Mouse (Mus musculus) hindbrain, embryonic 13.5 days (tissue): ENCODE measurements at regions not wholly inside any gene's neighbourhood (a gene's known extent, or its start where the extent isn't known, plus 50 kb on each side); places are given as distances from the start of the nearest gene placed in this dataset.

Experiments
- ATAC-seq: fragments of 200-750 bp; cut with Nextera tagmentation; 2 replicates; pipeline ENCODE4 v1.8.0; 2017; ENCODE audit warnings: moderate TSS enrichment; ENCODE audit not compliant: low FRiP score
- H3K27ac ChIP-seq: fragments of 300-500 bp; sonication (generic); 2 replicates; pipeline ENCODE4 v1.5.1; 2015; ENCODE audit warnings: inconsistent platforms, mild to moderate bottlenecking, moderate library complexity
- H3K27me3 ChIP-seq: fragments of 300-500 bp; sonication (generic); 2 replicates; pipeline ENCODE4 v1.6.1; 2015; ENCODE audit warnings: mild to moderate bottlenecking, inconsistent platforms
- H3K36me3 ChIP-seq: fragments of 300-500 bp; sonication (generic); 2 replicates; pipeline ENCODE4 v1.6.1; 2015; ENCODE audit warnings: mild to moderate bottlenecking, inconsistent platforms
- H3K4me1 ChIP-seq: fragments of 300-500 bp; sonication (generic); replicated peaks from 2 replicates; pipeline ENCODE4 v1.6.1; 2015; ENCODE audit warnings: inconsistent platforms
- H3K4me2 ChIP-seq: fragments of 300-500 bp; sonication (generic); 2 replicates; pipeline ENCODE4 v1.6.1; 2015; ENCODE audit warnings: inconsistent platforms, mild to moderate bottlenecking, moderate library complexity
- H3K4me3 ChIP-seq: fragments of 300-500 bp; sonication (generic); 2 replicates; pipeline ENCODE4 v1.5.1; 2015; ENCODE audit warnings: mild to moderate bottlenecking, inconsistent platforms
- H3K9ac ChIP-seq: fragments of 300-500 bp; sonication (generic); 2 replicates; pipeline ENCODE4 v1.6.1; 2015; ENCODE audit warnings: mild to moderate bottlenecking, inconsistent platforms
- H3K9me3 ChIP-seq: fragments of 300-500 bp; sonication (generic); 2 replicates; pipeline ENCODE4 v1.6.1; 2016; ENCODE audit warnings: inconsistent platforms
- WGBS: fragments of 180-500 bp; shearing (Covaris S2); methylation state at CpG from one replicate; pipeline ENCODE4 v1.1.7; 2015; 5-methylcytosine and 5-hydroxymethylcytosine counted together

- H3K4me2 ChIP-seq: no peak overlapping the region
- H3K9ac ChIP-seq: no peak overlapping the region
- peak; percentile 75 for ATAC-seq
- H3K4me1 ChIP-seq: no peaks in the 10 kb centered on the region
- WGBS: 36% methylated on average over 2 of the region's 2 CpGs
- H3K36me3 ChIP-seq: no peaks in the 10 kb centered on the region
- no peaks in the 10 kb centered on the region for H3K27me3 ChIP-seq
- no peaks in the 10 kb centered on the region for H3K9me3 ChIP-seq
- no peak overlapping the region for H3K27ac ChIP-seq
- H3K4me3 ChIP-seq: no peak overlapping the region
Observed at GRCm38 (mm10) chr12:25609045-25609444, 512.1 kb upstream of the Id2 start.

- no peak overlapping the region for H3K4me3 ChIP-seq
- no peaks in the 10 kb centered on the region for H3K4me1 ChIP-seq
- no peak for ATAC-seq
- no peaks in the 10 kb centered on the region for H3K9me3 ChIP-seq
- no peaks in the 10 kb centered on the region for H3K36me3 ChIP-seq
- H3K9ac ChIP-seq: no peak overlapping the region
- whole genome bisulfite sequencing: 82% methylated on average over 3 of the region's 3 CpGs
- H3K27ac ChIP-seq: no peak overlapping the region
- no peak overlapping the region for H3K4me2 ChIP-seq
- H3K27me3 ChIP-seq: no peaks in the 10 kb centered on the region
Observed at GRCm38 (mm10) chr12:25605396-25605795, 508.5 kb upstream of the Id2 start.

GRCm38 (mm10) chr12:25590262-25590661, 493.3 kb upstream of the Id2 start:
- Histone ChIP-seq H3K9me3 (peaks cover 9% of the 10 kb centered on the region; the same call in 1 of the 2 replicates), H3K27me3 (no peaks in the 10 kb centered on the region), H3K36me3 (no peaks in the 10 kb centered on the region), H3K9ac (no peak overlapping the region), H3K4me2 (no peak overlapping the region), H3K4me1 (no peaks in the 10 kb centered on the region), H3K27ac (no peak overlapping the region), H3K4me3 (no peak overlapping the region)
- no peak for ATAC-seq
- 100% methylated on average over 2 of the region's 2 CpGs for WGBS

GRCm38 (mm10) chr12:25585746-25586145, 488.8 kb upstream of the Id2 start:
- no peak overlapping the region for H3K4me3 ChIP-seq
- H3K9me3 ChIP-seq: peaks cover 8% of the 10 kb centered on the region; the same call in 1 of the 2 replicates
- no peak overlapping the region for H3K9ac ChIP-seq
- no peaks in the 10 kb centered on the region for H3K4me1 ChIP-seq
- H3K4me2 ChIP-seq: no peak overlapping the region
- 97% methylated on average over 3 of the region's 3 CpGs for WGBS
- H3K27me3 ChIP-seq: no peaks in the 10 kb centered on the region
- no peak for ATAC-seq
- no peak overlapping the region for H3K27ac ChIP-seq
- no peaks in the 10 kb centered on the region for H3K36me3 ChIP-seq

GRCm38 (mm10) chr12:25579407-25579806, 482.5 kb upstream of the Id2 start:
- H3K36me3 ChIP-seq: no peaks in the 10 kb centered on the region
- H3K27ac ChIP-seq: no peak overlapping the region
- H3K27me3 ChIP-seq: no peaks in the 10 kb centered on the region
- no peaks in the 10 kb centered on the region for H3K9me3 ChIP-seq
- H3K9ac ChIP-seq: no peak overlapping the region
- H3K4me2 ChIP-seq: no peak overlapping the region
- no peak overlapping the region for H3K4me3 ChIP-seq
- no peaks in the 10 kb centered on the region for H3K4me1 ChIP-seq
- no peak for ATAC-seq
- WGBS: 92% methylated on average over 8 of the region's 8 CpGs

GRCm38 (mm10) chr12:25565131-25565530, 468.2 kb upstream of the Id2 start:
- H3K27ac ChIP-seq: no peak overlapping the region
- no peaks in the 10 kb centered on the region for H3K27me3 ChIP-seq
- no peaks in the 10 kb centered on the region for H3K9me3 ChIP-seq
- no peak overlapping the region for H3K4me2 ChIP-seq
- H3K4me1 ChIP-seq: no peaks in the 10 kb centered on the region
- no peak overlapping the region for H3K4me3 ChIP-seq
- no peaks in the 10 kb centered on the region for H3K36me3 ChIP-seq
- WGBS: 94% methylated on average over 2 of the region's 2 CpGs
- no peak for ATAC-seq
- H3K9ac ChIP-seq: no peak overlapping the region

GRCm38 (mm10) chr12:25559601-25560000, 462.7 kb upstream of the Id2 start:
- H3K4me2 ChIP-seq: no peak overlapping the region

GRCm38 (mm10) chr12:25553656-25554055, 456.7 kb upstream of the Id2 start:
- Histone ChIP-seq H3K4me3 (no peak overlapping the region), H3K27ac (no peak overlapping the region), H3K27me3 (no peaks in the 10 kb centered on the region), H3K4me1 (no peaks in the 10 kb centered on the region), H3K9ac (no peak overlapping the region), H3K36me3 (no peaks in the 10 kb centered on the region), H3K9me3 (no peaks in the 10 kb centered on the region), H3K4me2 (no peak overlapping the region)
- WGBS: 76% methylated on average over 1 of the region's 1 CpGs
- no peak for ATAC-seq

More at GRCm38 (mm10) chr12:25559601-25560000, 462.7 kb upstream of the Id2 start:
- Histone ChIP-seq H3K9me3 (no peaks in the 10 kb centered on the region), H3K4me1 (no peaks in the 10 kb centered on the region), H3K4me3 (no peak overlapping the region), H3K36me3 (no peaks in the 10 kb centered on the region), H3K9ac (no peak overlapping the region), H3K27ac (no peak overlapping the region), H3K27me3 (no peaks in the 10 kb centered on the region)
- no peak for ATAC-seq

- WGBS: 87% methylated on average over 3 of the region's 3 CpGs
- Histone ChIP-seq H3K4me2 (no peak overlapping the region), H3K36me3 (no peaks in the 10 kb centered on the region), H3K9me3 (no peaks in the 10 kb centered on the region), H3K27me3 (no peaks in the 10 kb centered on the region), H3K4me1 (peaks cover 3% of the 10 kb centered on the region; the same call in 1 of the 2 replicates), H3K27ac (no peak overlapping the region), H3K9ac (no peak overlapping the region), H3K4me3 (no peak overlapping the region)
- no peak for ATAC-seq
Observed at GRCm38 (mm10) chr12:25549735-25550134, 452.8 kb upstream of the Id2 start.

- no peak for ATAC-seq
- Histone ChIP-seq H3K36me3 (no peaks in the 10 kb centered on the region), H3K4me2 (no peak overlapping the region), H3K4me3 (no peak overlapping the region), H3K27ac (peak overlapping the region; percentile 45; the same call in 1 of the 2 replicates), H3K9me3 (no peaks in the 10 kb centered on the region), H3K27me3 (no peaks in the 10 kb centered on the region), H3K9ac (no peak overlapping the region), H3K4me1 (peaks cover 11% of the 10 kb centered on the region; the same call in 1 of the 2 replicates)
- WGBS: 38% methylated on average over 6 of the region's 6 CpGs
Observed at GRCm38 (mm10) chr12:25544253-25544652, 447.3 kb upstream of the Id2 start.

- Histone ChIP-seq H3K27ac (no peak overlapping the region), H3K27me3 (no peaks in the 10 kb centered on the region), H3K4me3 (no peak overlapping the region), H3K9ac (no peak overlapping the region), H3K4me2 (no peak overlapping the region), H3K9me3 (no peaks in the 10 kb centered on the region), H3K36me3 (no peaks in the 10 kb centered on the region), H3K4me1 (no peaks in the 10 kb centered on the region)
- ATAC-seq: no peak
- 67% methylated on average over 5 of the region's 5 CpGs for WGBS
Observed at GRCm38 (mm10) chr12:25534620-25534950, 437.6 kb upstream of the Id2 start.

GRCm38 (mm10) chr12:25533709-25534619, 437.0 kb upstream of the Id2 start:
- no peak overlapping the region for H3K9ac ChIP-seq
- no peak overlapping the region for H3K4me2 ChIP-seq
- no peak overlapping the region for H3K27ac ChIP-seq
- H3K4me3 ChIP-seq: no peak overlapping the region
- H3K4me1 ChIP-seq: no peaks in the 10 kb centered on the region
- 82% methylated on average over 10 of the region's 10 CpGs for WGBS
- H3K9me3 ChIP-seq: no peaks in the 10 kb centered on the region
- no peaks in the 10 kb centered on the region for H3K27me3 ChIP-seq
- H3K36me3 ChIP-seq: no peaks in the 10 kb centered on the region
- ATAC-seq: no peak

- ATAC-seq: no peak
- no peak overlapping the region for H3K27ac ChIP-seq
- H3K4me3 ChIP-seq: no peak overlapping the region
- H3K9me3 ChIP-seq: no peaks in the 10 kb centered on the region
- no peaks in the 10 kb centered on the region for H3K4me1 ChIP-seq
- H3K4me2 ChIP-seq: no peak overlapping the region
- 92% methylated on average over 3 of the region's 3 CpGs for WGBS
- no peak overlapping the region for H3K9ac ChIP-seq
- H3K27me3 ChIP-seq: no peaks in the 10 kb centered on the region
- no peaks in the 10 kb centered on the region for H3K36me3 ChIP-seq
Observed at GRCm38 (mm10) chr12:25530483-25530882, 433.5 kb upstream of the Id2 start.
